Mouse (Mus musculus) kidney, postnatal 25 days (tissue): ENCODE measurements at regions not wholly inside any gene's neighbourhood (a gene's known extent, or its start where the extent isn't known, plus 50 kb on each side); places are given as distances from the start of the nearest gene placed in this dataset.

Source experiments
- DNase-seq, 2 experiments: peaks; one replicate each; pipeline ENCODE4 v3.0.0; 2021; ENCODE audit warnings: mixed read lengths in 2 of 2

DNA sequence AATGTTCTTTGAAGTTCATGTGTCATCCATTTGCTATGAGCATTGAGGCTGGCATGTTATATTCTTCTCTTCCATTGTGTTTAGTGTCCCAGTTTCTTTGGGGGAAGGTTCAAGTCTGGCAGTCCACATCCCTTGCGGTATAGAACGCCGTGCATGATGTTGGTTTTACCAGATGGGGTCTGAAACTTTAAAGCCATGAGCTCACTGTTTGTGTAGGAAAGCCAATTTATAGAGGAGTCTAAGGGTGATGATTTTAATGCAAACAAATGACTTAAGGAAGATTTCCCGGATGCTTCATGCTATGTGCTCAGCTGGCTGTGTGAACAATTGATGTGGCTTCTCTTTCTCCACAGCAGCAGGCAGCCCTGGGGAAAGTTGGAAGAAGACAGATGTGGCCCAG is 104.0 kb upstream of the Hey2 start:
- no peak for DNase-seq

DNA sequence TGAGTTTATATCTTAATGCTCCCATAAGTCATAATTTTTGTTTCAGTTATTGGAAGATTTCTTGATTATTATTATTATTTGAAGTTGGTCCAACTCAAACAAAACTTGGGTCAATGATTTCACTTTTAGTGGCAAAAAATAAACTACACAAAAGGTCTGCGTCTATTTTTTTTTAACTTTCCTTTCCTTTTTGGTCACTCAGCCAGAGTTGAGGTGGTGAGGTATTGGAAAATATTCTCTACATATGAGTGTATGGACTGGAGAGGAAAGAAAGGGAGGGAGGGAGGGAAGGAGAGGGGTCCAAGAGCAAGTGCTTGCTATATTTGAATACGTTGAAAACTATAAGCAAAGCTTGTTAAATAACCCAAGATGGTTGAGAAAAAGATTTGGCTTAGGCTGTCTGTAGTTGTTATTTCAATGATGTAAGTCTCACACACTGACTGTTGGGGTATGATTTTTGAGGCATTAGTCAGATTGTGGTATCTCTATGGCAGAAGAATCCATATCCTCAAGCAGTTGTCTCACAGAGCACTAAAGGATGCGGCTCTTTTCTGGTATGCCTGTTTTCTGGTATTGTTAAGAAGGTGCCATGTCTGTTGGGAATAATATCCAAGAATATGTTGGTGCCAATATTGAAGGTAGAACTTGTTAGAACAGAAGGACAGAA is 75.9 kb upstream of the Hey2 start:
- no peak for DNase-seq

DNA sequence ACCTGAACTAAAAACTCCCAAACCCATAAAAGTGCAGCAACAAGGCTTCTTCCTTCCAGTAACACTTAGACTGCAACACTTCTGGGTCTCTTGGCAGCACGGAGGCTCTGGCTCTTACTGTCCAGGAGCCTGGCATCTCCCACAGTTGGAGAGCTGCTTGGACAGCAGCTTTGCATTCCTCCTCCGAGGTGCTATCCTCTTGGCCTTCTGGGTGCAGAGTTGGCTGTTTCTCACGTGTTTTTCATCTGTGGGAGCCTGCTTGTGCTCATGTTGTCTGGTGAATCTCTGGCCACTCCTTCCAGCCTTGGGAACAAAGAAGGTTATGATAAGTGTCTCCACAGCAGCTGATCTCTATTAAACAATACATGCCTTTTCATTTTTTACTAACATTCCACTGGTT is 51.2 kb upstream of the Hey2 start:
- no peak for DNase-seq
